Mouse (Mus musculus) G1E (cell line): ENCODE measurements around the gene Btbd17.

ENCODE experiments used
- CTCF ChIP-seq: IDR thresholded peaks from 2 replicates; pipeline ENCODE4 v1.5.1; 2012; ENCODE audit warnings: low read depth, low read length, inconsistent platforms, mixed read lengths
- GATA1 ChIP-seq: IDR thresholded peaks from 2 replicates; pipeline ENCODE4 v1.6.1; 2012; ENCODE audit warnings: borderline replicate concordance, low read length, inconsistent platforms, mixed read lengths
- POLR2AphosphoS5 ChIP-seq: IDR thresholded peaks from 2 replicates; pipeline ENCODE4 v1.6.1; 2012; ENCODE audit warnings: low read depth, low read length, inconsistent platforms; ENCODE audit not compliant: insufficient replicate concordance
- TAL1 ChIP-seq: conservative IDR thresholded peaks from 2 replicates; pipeline ENCODE4 v1.6.1; 2012; ENCODE audit warnings: low read depth, low read length, inconsistent platforms, mixed read lengths

GRCm38 (mm10) chr11:114792931-114793494 lies 2.7 kb downstream of the Btbd17 start:
- no peak for TF ChIP-seq CTCF
- TF ChIP-seq GATA1: no peak
- no peak for TF ChIP-seq POLR2AphosphoS5
- no peak for TF ChIP-seq TAL1
